Mouse (Mus musculus) adrenal gland (tissue): Measurements from ENCODE around the gene Zbtb32.

ENCODE experiments used
- intact Hi-C: fragments of 180-260 bp; cut with DNase I; formaldehyde crosslinking; loops from one replicate; pipeline ENCODE4 v1.15.1; 2025
- long read RNA-seq, 2 experiments: library from polyadenylated mRNA; unstranded; transcript quantifications; one replicate each; pipeline ENCODE4 v2.0.0; 2020; ENCODE audit warnings: borderline replicate concordance in 1 of 2; ENCODE audit not compliant: insufficient replicate concordance in 1 of 2

Gene Zbtb32
- long read RNA-seq, experiment 1, result 0 reads
- long read RNA-seq, experiment 2, result 0 reads

- intact Hi-C loops, result no loop called here
Observed at GRCm38 (mm10) chr7:30598786-30599185, at the start of gene Zbtb32. Gene Zbtb32, minus strand, starts transcription at chr7:30598909.

- intact Hi-C loops, result no loop called here
Observed at GRCm38 (mm10) chr7:30639083-30639482, 40.4 kb upstream of the Zbtb32 start.

- intact Hi-C loops, result no loop called here
Observed at GRCm38 (mm10) chr7:30636395-30636794, 37.7 kb upstream of the Zbtb32 start.

GRCm38 (mm10) chr7:30635752-30636151, 37.0 kb upstream of the Zbtb32 start, which contains the start of gene Etv2:
Gene Etv2, minus strand, starts transcription at chr7:30635852.
- intact Hi-C loops, result no loop called here

GRCm38 (mm10) chr7:30634621-30635020, 35.9 kb upstream of the Zbtb32 start:
- intact Hi-C loops, result no loop called here

GRCm38 (mm10) chr7:30633762-30634412, 35.2 kb upstream of the Zbtb32 start:
- intact Hi-C loops, result no loop called here

- intact Hi-C loops, result no loop called here
Observed at GRCm38 (mm10) chr7:30629013-30629412, 30.3 kb upstream of the Zbtb32 start.

GRCm38 (mm10) chr7:30626647-30627046, 27.9 kb upstream of the Zbtb32 start:
- intact Hi-C loops, result no loop called here

- intact Hi-C loops, result no loop called here
Observed at GRCm38 (mm10) chr7:30625530-30626384, 27.0 kb upstream of the Zbtb32 start, which contains the start of gene Cox6b1. Gene Cox6b1, minus strand, starts transcription at chr7:30626151.

GRCm38 (mm10) chr7:30619202-30619601, 20.5 kb upstream of the Zbtb32 start:
- intact Hi-C loops, result no loop called here

GRCm38 (mm10) chr7:30618658-30619057, 19.9 kb upstream of the Zbtb32 start:
- intact Hi-C loops, result no loop called here

GRCm38 (mm10) chr7:30615049-30615760, 16.5 kb upstream of the Zbtb32 start:
- intact Hi-C loops, result no loop called here

GRCm38 (mm10) chr7:30614454-30614853, 15.7 kb upstream of the Zbtb32 start:
- intact Hi-C loops, result no loop called here

GRCm38 (mm10) chr7:30613529-30614112, 14.9 kb upstream of the Zbtb32 start:
- intact Hi-C loops, result loop anchor here (2.0 kb wide), 1 partner anchor 25 kb away; the partner anchor contains the start of gene Kmt2b

- intact Hi-C loops, result loop anchor here (2.0 kb wide), 1 partner anchor 24 kb away; the partner anchor contains the start of gene Kmt2b
Observed at GRCm38 (mm10) chr7:30612654-30613402, 14.1 kb upstream of the Zbtb32 start, which contains the start of gene Upk1a. Gene Upk1a, minus strand, starts transcription at chr7:30612847.

GRCm38 (mm10) chr7:30610043-30610442, 11.3 kb upstream of the Zbtb32 start:
- intact Hi-C loops, result no loop called here

- intact Hi-C loops, result no loop called here
Observed at GRCm38 (mm10) chr7:30608476-30608875, 9.8 kb upstream of the Zbtb32 start.

- intact Hi-C loops, result no loop called here
Observed at GRCm38 (mm10) chr7:30607706-30608309, 9.1 kb upstream of the Zbtb32 start.

GRCm38 (mm10) chr7:30604944-30605343, 6.2 kb upstream of the Zbtb32 start:
- intact Hi-C loops, result no loop called here

GRCm38 (mm10) chr7:30604424-30604823, 5.7 kb upstream of the Zbtb32 start:
- intact Hi-C loops, result no loop called here
